Comparison of ENCODE assay signal across 10 mouse cellular contexts in genomic region chr17:83377755-83378443, GRCm38 (mm10). TPM values are rescaled to one million over a fixed set of nuclear protein-coding genes. Genes with fewer than 3 reads are reported as not detected.
DNase-seq lines count a peak whose midpoint lies in the region; ATAC-seq lines count a peak whose summit lies in the region.
"Had no signal": no experiment of that assay in that cellular context is flagged by ENCODE, and none has a peak within 500 bp of the region (broad histone marks: within the 10 kb centered on the region; RNA-seq: fewer than 3 reads in every experiment).

No protein-coding gene starts in this region.

- no peaks in the 10 kb centered on the region for H3K9me3 ChIP-seq in forebrain, embryonic 12.5 days
- no peaks in the 10 kb centered on the region for H3K9me3 ChIP-seq in forebrain, embryonic 13.5 days (replicated peaks)
- H3K9me3 ChIP-seq in kidney, embryonic 14.5 days (ENCODE audit: control insufficient read depth, low read length), result no peaks in the 10 kb centered on the region
- no peaks in the 10 kb centered on the region for H3K9me3 ChIP-seq in midbrain, embryonic 16.5 days (replicated peaks; ENCODE audit: control insufficient read depth, low read length, poor library complexity, severe bottlenecking)
- H3K9me3 ChIP-seq: heart, embryonic 12.5 days; liver, embryonic 15.5 days had no signal

- no peak overlapping the region for H3K9ac ChIP-seq in forebrain, embryonic 12.5 days
- no peak overlapping the region; the same call in 1 of the 2 replicates for H3K9ac ChIP-seq in forebrain, embryonic 13.5 days
- H3K9ac ChIP-seq in kidney, embryonic 14.5 days (ENCODE audit: low read depth, low read length), result no peak overlapping the region
- no peak overlapping the region for H3K9ac ChIP-seq in midbrain, embryonic 16.5 days (ENCODE audit: low read depth, low read length)
- H3K9ac ChIP-seq: heart, embryonic 12.5 days; liver, embryonic 15.5 days had no signal

- H3K4me3 ChIP-seq in forebrain, embryonic 12.5 days (replicated peaks), result no peak overlapping the region
- H3K4me3 ChIP-seq in forebrain, embryonic 13.5 days, result no peak overlapping the region
- H3K4me3 ChIP-seq in kidney, embryonic 14.5 days (ENCODE audit: low read length), result no peak overlapping the region
- no peak overlapping the region for H3K4me3 ChIP-seq in midbrain, embryonic 16.5 days (ENCODE audit: low read depth, low read length)
- H3K4me3 ChIP-seq: heart, embryonic 12.5 days; liver, embryonic 15.5 days had no signal

- ATAC-seq in forebrain, embryonic 12.5 days (ENCODE audit: low FRiP score), result no peak; the same call in 1 of the 2 replicates
- ATAC-seq in forebrain, embryonic 13.5 days, result no peak
- peak; percentile 79; the same call in 1 of the 2 replicates for ATAC-seq in kidney, embryonic 14.5 days (ENCODE audit: low FRiP score, low TSS enrichment)
- peak; percentile 69; the same call in 1 of the 2 replicates for ATAC-seq in midbrain, embryonic 16.5 days

- H3K27ac ChIP-seq in forebrain, embryonic 12.5 days, result 0 out of 2 replicates have a peak overlapping the region, but pooled peaks have one; percentile 3
- no peak overlapping the region; the same call in 1 of the 2 replicates for H3K27ac ChIP-seq in forebrain, embryonic 13.5 days
- H3K27ac ChIP-seq in kidney, embryonic 14.5 days (ENCODE audit: low read depth, low read length), result no peak overlapping the region
- H3K27ac ChIP-seq in midbrain, embryonic 16.5 days (ENCODE audit: low read length), result peak overlapping the region; percentile 5
- H3K27ac ChIP-seq: liver, embryonic 15.5 days had no signal

- peak; percentile 14 for DNase-seq in forelimb bud, embryonic 11.5 days (ENCODE audit: low read depth, low spot score)
- DNase-seq in right cerebral cortex, postnatal 10 days (ENCODE audit: low spot score in 2 of 2), result no peak
- DNase-seq in frontal cortex, postnatal 10 days (ENCODE audit: low spot score in 2 of 2), result no peak
- no peak for DNase-seq in adrenal gland, adult 8-10 months

- 64% methylated on average over 10 of the region's 10 CpGs for WGBS in forebrain, embryonic 12.5 days
- WGBS in forebrain, embryonic 13.5 days, result 67% methylated on average over 10 of the region's 10 CpGs
- WGBS in kidney, embryonic 14.5 days, result 38% methylated on average over 10 of the region's 10 CpGs
- 51% methylated on average over 10 of the region's 10 CpGs for WGBS in midbrain, embryonic 16.5 days

- no peaks in the 10 kb centered on the region for H3K27me3 ChIP-seq in forebrain, embryonic 12.5 days
- H3K27me3 ChIP-seq in forebrain, embryonic 13.5 days, result no peaks in the 10 kb centered on the region
- H3K27me3 ChIP-seq in kidney, embryonic 14.5 days (ENCODE audit: control insufficient read depth, insufficient read depth, low read length), result no peaks in the 10 kb centered on the region
- H3K27me3 ChIP-seq in midbrain, embryonic 16.5 days (ENCODE audit: control insufficient read depth, insufficient read depth, low read depth, low read length), result no peaks in the 10 kb centered on the region
- H3K27me3 ChIP-seq: heart, embryonic 12.5 days; liver, embryonic 15.5 days had no signal

- peaks cover 10% of the 10 kb centered on the region for H3K4me1 ChIP-seq in forebrain, embryonic 12.5 days
- H3K4me1 ChIP-seq in forebrain, embryonic 13.5 days, result peaks cover 12% of the 10 kb centered on the region
- peaks cover 6% of the 10 kb centered on the region for H3K4me1 ChIP-seq in kidney, embryonic 14.5 days (ENCODE audit: control insufficient read depth, insufficient read depth, low read length)
- peaks cover 8% of the 10 kb centered on the region; the same call in 1 of the 2 replicates for H3K4me1 ChIP-seq in midbrain, embryonic 16.5 days (ENCODE audit: control insufficient read depth, insufficient read depth, low read length)

- H3K4me2 ChIP-seq in forebrain, embryonic 12.5 days, result no peak overlapping the region
- no peak overlapping the region for H3K4me2 ChIP-seq in forebrain, embryonic 13.5 days
- H3K4me2 ChIP-seq in kidney, embryonic 14.5 days (replicated peaks; ENCODE audit: low read depth, low read length), result no peak overlapping the region
- H3K4me2 ChIP-seq in midbrain, embryonic 16.5 days (ENCODE audit: low read length), result peak overlapping the region; percentile 7
- H3K4me2 ChIP-seq: heart, embryonic 12.5 days; liver, embryonic 15.5 days had no signal

- no peaks in the 10 kb centered on the region for H3K36me3 ChIP-seq in forebrain, embryonic 12.5 days (replicated peaks)
- no peaks in the 10 kb centered on the region for H3K36me3 ChIP-seq in forebrain, embryonic 13.5 days (ENCODE audit: poor library complexity, severe bottlenecking)
- H3K36me3 ChIP-seq in kidney, embryonic 14.5 days (ENCODE audit: control insufficient read depth, insufficient read depth, low read length), result no peaks in the 10 kb centered on the region
- H3K36me3 ChIP-seq in midbrain, embryonic 16.5 days (ENCODE audit: control insufficient read depth, insufficient read depth, low read length), result no peaks in the 10 kb centered on the region
- H3K36me3 ChIP-seq: heart, embryonic 12.5 days; liver, embryonic 15.5 days had no signal

RNA-seq across cellular contexts. Expression of gene Eml4, which starts 27.2 kb away (rescaled TPM):
- 44.5 and 46.6 TPM in 2 replicates for polyA plus RNA-seq in forebrain, embryonic 12.5 days (2016; fragmentation: Nextera tagmentation; extraction: Ambion mirVana)
- polyA plus RNA-seq in forebrain, embryonic 13.5 days (2015; fragmentation: Nextera tagmentation; extraction: Ambion mirVana), result 26.7 and 30.1 TPM in 2 replicates
- 28.0 and 54.7 TPM in 2 replicates for polyA plus RNA-seq in kidney, embryonic 14.5 days (2014; fragmentation: Nextera tagmentation; extraction: Ambion mirVana)
- polyA plus RNA-seq in midbrain, embryonic 16.5 days (2015; fragmentation: Nextera tagmentation; extraction: Ambion mirVana), result 27.5 and 29.0 TPM in 2 replicates
- total RNA-seq in adrenal gland, adult 8-10 months (2022), result 10 to 100 TPM; 19.0 to 25.1 (median 22.4) TPM

Comparison
In these comparisons a context has a peak if more than half of its experiments do, and no peak if none do; other contexts are left out.
1. H3K27ac ChIP-seq: peak in forebrain, embryonic 12.5 days (single experiment) and midbrain, embryonic 16.5 days (single experiment); none in forebrain, embryonic 13.5 days (single experiment) and kidney, embryonic 14.5 days (single experiment).
2. ATAC-seq: peak in kidney, embryonic 14.5 days (single experiment) and midbrain, embryonic 16.5 days (single experiment); none in forebrain, embryonic 12.5 days (single experiment) and forebrain, embryonic 13.5 days (single experiment).